Mouse (Mus musculus): ENCODE measurements around the gene Peli3.

Peli3 gene

DNA sequence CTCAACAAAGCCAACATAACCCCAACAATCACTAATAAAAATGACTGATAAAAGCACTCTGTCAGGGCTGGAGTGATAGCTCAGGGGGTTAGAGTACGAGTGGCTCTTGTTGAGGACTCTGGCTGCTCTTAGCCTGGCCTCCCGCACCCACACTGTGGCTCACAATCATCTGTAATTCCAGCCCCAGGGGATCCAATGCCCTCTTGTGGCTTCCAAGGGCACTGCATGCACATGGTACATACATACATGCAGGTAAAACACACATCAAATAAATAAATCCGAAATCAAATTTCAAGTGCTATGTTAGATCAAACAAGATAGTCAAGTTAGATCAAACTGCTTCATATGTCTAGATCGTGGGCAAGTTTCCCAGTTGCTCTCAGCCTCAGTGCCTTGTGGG, 34.8 kb downstream of the Peli3 start:
- no peak for DNase-seq

GRCm38 (mm10) chr19:4905979-4906794, 36.7 kb downstream of the Peli3 start, which contains the start of gene Bbs1:
Gene Bbs1, minus strand, starts transcription at chr19:4906628.
- DNase-seq, result peak; percentile 77

DNA sequence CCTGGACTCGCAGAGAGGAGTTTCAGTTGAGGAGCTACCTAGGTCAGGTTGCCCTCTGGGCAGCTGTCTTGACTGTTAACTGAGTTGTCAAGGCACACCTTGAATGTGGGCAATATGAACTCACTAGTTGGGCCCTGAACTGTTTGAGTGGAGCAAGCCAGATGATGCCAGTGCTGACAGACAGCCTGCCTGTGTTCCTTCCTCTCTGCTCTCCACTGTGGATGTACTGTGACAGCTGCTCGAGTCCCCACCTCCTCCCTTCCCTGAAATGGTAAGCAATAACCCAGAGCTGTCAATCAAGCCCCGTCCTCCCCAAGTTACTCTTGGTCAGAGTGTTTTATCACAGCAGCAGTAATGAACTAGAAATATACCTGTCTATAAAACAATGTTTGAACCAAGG, 43.0 kb downstream of the Peli3 start:
- no peak for DNase-seq

- DNase-seq, result no peak
Observed at GRCm38 (mm10) chr19:4898972-4899371, 44.0 kb downstream of the Peli3 start.

DNA sequence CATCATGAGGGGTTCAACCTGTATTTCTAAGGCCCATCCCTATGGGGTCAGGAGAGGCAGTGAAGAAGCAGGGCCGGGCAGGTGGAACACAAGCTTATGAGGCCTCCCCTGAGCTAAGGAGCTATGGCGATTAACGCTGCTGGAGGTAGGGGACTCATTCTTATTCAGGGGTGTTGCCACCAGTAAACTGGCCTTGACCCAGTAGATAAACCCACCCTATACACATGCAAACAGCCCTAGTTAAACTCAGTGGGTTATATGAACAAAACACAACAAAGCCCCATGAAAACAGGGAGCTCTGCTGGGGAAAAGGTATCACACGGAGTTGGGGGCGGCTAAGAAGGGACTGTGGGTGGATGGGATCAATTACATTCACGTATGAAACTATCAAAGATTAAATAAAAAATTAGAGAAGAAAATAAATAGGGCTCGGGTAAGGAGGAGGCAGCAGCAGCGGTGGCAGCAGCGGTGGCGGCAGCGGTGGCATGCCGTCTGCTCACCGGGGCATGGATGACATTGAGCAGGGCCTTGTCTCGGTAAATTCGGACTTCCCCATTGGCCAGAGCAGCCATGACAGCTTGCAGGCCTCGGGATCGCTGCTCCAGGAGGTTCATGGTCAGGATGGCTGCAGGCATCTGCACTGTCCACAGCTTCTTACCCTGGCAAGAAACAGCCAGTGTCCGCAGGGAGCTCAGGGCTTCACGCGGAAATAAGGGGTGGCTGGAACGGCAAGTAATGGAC, 46.0 kb downstream of the Peli3 start:
- no peak for DNase-seq

GRCm38 (mm10) chr19:4891798-4892197, 51.1 kb downstream of the Peli3 start:
- no peak for DNase-seq

- DNase-seq, result no peak
Observed at GRCm38 (mm10) chr19:4889791-4890190, 53.1 kb downstream of the Peli3 start.

GRCm38 (mm10) chr19:4883961-4884360, 59.0 kb downstream of the Peli3 start:
- no peak for DNase-seq
